Mouse (Mus musculus) midbrain, postnatal 0 days (tissue): ENCODE measurements around the gene Fer1l5. TPM values are rescaled to one million over a fixed set of nuclear protein-coding genes. Genes with fewer than 3 reads are reported as not detected.
A peak's percentile ranks its signal among the peaks of the same experiment; 100 is the strongest.

Experiments used
- ATAC-seq: fragments of 200-750 bp; cut with Nextera tagmentation; 2 replicates; pipeline ENCODE4 v1.8.0; 2017; ENCODE audit warnings: moderate number of reproducible peaks, mild to moderate bottlenecking, moderate TSS enrichment, moderate library complexity; ENCODE audit not compliant: low FRiP score
- DNase-seq: peaks from one replicate; pipeline ENCODE4 v3.0.0-alpha.2; 2015; ENCODE audit warnings: low spot score
- H3K27ac ChIP-seq: fragments of 300-500 bp; sonication (generic); 2 replicates; pipeline ENCODE4 v1.5.1; 2014; ENCODE audit warnings: low read depth, mild to moderate bottlenecking, low read length, mixed read lengths
- H3K27me3 ChIP-seq: fragments of 300-500 bp; sonication (generic); 2 replicates; pipeline ENCODE4 v1.6.1; 2014; ENCODE audit warnings: low read length, control low read depth, mixed read lengths; ENCODE audit not compliant: insufficient read depth
- H3K36me3 ChIP-seq: fragments of 300-500 bp; sonication (generic); 2 replicates; pipeline ENCODE4 v1.6.1; 2014; ENCODE audit warnings: low read length, control low read depth, mixed read lengths; ENCODE audit not compliant: insufficient read depth
- H3K4me1 ChIP-seq: fragments of 300-500 bp; sonication (generic); 2 replicates; pipeline ENCODE4 v1.6.1; 2014; ENCODE audit warnings: mild to moderate bottlenecking, control low read depth, antibody characterized with exemption, low read length, mixed read lengths; ENCODE audit not compliant: insufficient read depth
- H3K4me2 ChIP-seq: fragments of 300-500 bp; sonication (generic); 2 replicates; pipeline ENCODE4 v1.6.1; 2014; ENCODE audit warnings: low read depth, mild to moderate bottlenecking, low read length, mixed read lengths; ENCODE audit not compliant: poor library complexity, severe bottlenecking
- H3K4me3 ChIP-seq: fragments of 300-500 bp; sonication (generic); 2 replicates; pipeline ENCODE4 v1.5.1; 2014; ENCODE audit warnings: low read depth, mild to moderate bottlenecking, low read length, moderate library complexity
- H3K9ac ChIP-seq: fragments of 300-500 bp; sonication (generic); replicated peaks from 2 replicates; pipeline ENCODE4 v1.6.1; 2014; ENCODE audit warnings: mild to moderate bottlenecking, low read length, moderate library complexity, mixed read lengths; ENCODE audit not compliant: poor library complexity, severe bottlenecking
- H3K9me3 ChIP-seq: fragments of 300-500 bp; sonication (generic); 2 replicates; pipeline ENCODE4 v1.6.1; 2016; ENCODE audit warnings: low read length, control low read depth
- CTCF ChIP-seq: IDR thresholded peaks from 2 replicates; pipeline ENCODE4 v1.5.1; 2016; ENCODE audit warnings: antibody characterized with exemption, mild to moderate bottlenecking
- WGBS: fragments of 180-500 bp; shearing (Covaris S2); extraction: QIAGEN DNeasy Blood & Tissue Kit; methylation state at CpG from one replicate; pipeline ENCODE4 v1.1.7; 2014; 5-methylcytosine and 5-hydroxymethylcytosine counted together
- polyA plus RNA-seq: library from polyadenylated mRNA; unstranded; fragments of >200 nt; fragmentation: Nextera tagmentation; extraction: Ambion mirVana; gene quantifications from 2 replicates; pipeline ENCODE4 v1.2.1, GENCODE M21; 2015
- total RNA-seq: library from RNA; depleted of rRNA; stranded (reverse); fragments of >200 nt; gene quantifications from 2 replicates; pipeline ENCODE4 v1.2.3, GENCODE M21; 2014

The Fer1l5 gene
- total and polyA plus RNA-seq, 2 experiments from 2014 or later, result 1.0 TPM; not detected in 1

- H3K27ac ChIP-seq, result no peak overlapping the region
- H3K36me3 ChIP-seq, result peaks cover 30% of the 10 kb centered on the region
- no peak for DNase-seq
- 77% methylated on average over 6 of the region's 6 CpGs for WGBS
- no peak overlapping the region for H3K4me2 ChIP-seq
- ATAC-seq, result no peak
- H3K27me3 ChIP-seq, result no peaks in the 10 kb centered on the region
- no peak for TF ChIP-seq CTCF
- H3K9ac ChIP-seq, result no peak overlapping the region
- no peaks in the 10 kb centered on the region for H3K9me3 ChIP-seq
- no peaks in the 10 kb centered on the region for H3K4me1 ChIP-seq
- H3K4me3 ChIP-seq, result no peak overlapping the region
Observed at GRCm38 (mm10) chr1:36331743-36332142, 40.3 kb upstream of the Fer1l5 start.

- Histone ChIP-seq H3K27me3 (no peaks in the 10 kb centered on the region), H3K36me3 (peaks cover 38% of the 10 kb centered on the region), H3K4me1 (no peaks in the 10 kb centered on the region), H3K9ac (no peak overlapping the region), H3K9me3 (no peaks in the 10 kb centered on the region), H3K27ac (no peak overlapping the region), H3K4me3 (no peak overlapping the region), H3K4me2 (no peak overlapping the region)
- no peak for TF ChIP-seq CTCF
- DNase-seq (no peak), ATAC-seq (no peak)
- WGBS, result 86% methylated on average over 14 of the region's 14 CpGs
Observed at GRCm38 (mm10) chr1:36332955-36333887, 38.9 kb upstream of the Fer1l5 start.

GRCm38 (mm10) chr1:36342547-36342946, 29.5 kb upstream of the Fer1l5 start:
- Histone ChIP-seq H3K4me2 (no peak overlapping the region), H3K4me3 (no peak overlapping the region), H3K9ac (no peak overlapping the region), H3K4me1 (no peaks in the 10 kb centered on the region), H3K27ac (no peak overlapping the region), H3K36me3 (peaks cover 91% of the 10 kb centered on the region), H3K27me3 (no peaks in the 10 kb centered on the region), H3K9me3 (no peaks in the 10 kb centered on the region)
- 94% methylated on average over 6 of the region's 6 CpGs for WGBS
- TF ChIP-seq CTCF, result no peak
- DNase-seq, result no peak
- no peak for ATAC-seq

- no peak for TF ChIP-seq CTCF
- H3K9ac ChIP-seq, result no peak overlapping the region
- DNase-seq (no peak), ATAC-seq (no peak)
- H3K27me3 ChIP-seq, result no peaks in the 10 kb centered on the region
- H3K36me3 ChIP-seq, result peaks cover 77% of the 10 kb centered on the region
- 96% methylated on average over 4 of the region's 4 CpGs for WGBS
- no peak overlapping the region for H3K27ac ChIP-seq
- H3K4me2 ChIP-seq, result no peak overlapping the region
- no peaks in the 10 kb centered on the region for H3K4me1 ChIP-seq
- H3K4me3 ChIP-seq, result no peak overlapping the region
- H3K9me3 ChIP-seq, result no peaks in the 10 kb centered on the region
Observed at GRCm38 (mm10) chr1:36352351-36352750, 19.7 kb upstream of the Fer1l5 start.

GRCm38 (mm10) chr1:36356955-36357695, 15.0 kb upstream of the Fer1l5 start:
- Histone ChIP-seq H3K4me2 (no peak overlapping the region), H3K9me3 (no peaks in the 10 kb centered on the region), H3K27ac (no peak overlapping the region), H3K27me3 (no peaks in the 10 kb centered on the region), H3K9ac (no peak overlapping the region), H3K4me3 (no peak overlapping the region), H3K36me3 (peaks cover 46% of the 10 kb centered on the region), H3K4me1 (no peaks in the 10 kb centered on the region)
- TF ChIP-seq CTCF, result no peak
- ATAC-seq, result no peak
- WGBS, result 93% methylated on average over 5 of the region's 5 CpGs
- DNase-seq, result no peak

- Histone ChIP-seq H3K27ac (no peak overlapping the region), H3K9me3 (no peaks in the 10 kb centered on the region), H3K36me3 (0 out of 2 replicates have a peak, but pooled peaks cover 3% of the 10 kb centered on the region), H3K4me1 (peaks cover 3% of the 10 kb centered on the region; the same call in 1 of the 2 replicates), H3K4me2 (peak overlapping the region; percentile 83), H3K4me3 (peak overlapping the region; percentile 92), H3K9ac (peak overlapping the region; percentile 90), H3K27me3 (no peaks in the 10 kb centered on the region)
- 44% methylated on average over 12 of the region's 12 CpGs for WGBS
- DNase-seq (no peak), ATAC-seq (no peak)
- no peak for TF ChIP-seq CTCF
Observed at GRCm38 (mm10) chr1:36367698-36368097, 4.4 kb upstream of the Fer1l5 start.
